8 mouse cellular contexts compared by ENCODE assay signal in the genomic region with DNA sequence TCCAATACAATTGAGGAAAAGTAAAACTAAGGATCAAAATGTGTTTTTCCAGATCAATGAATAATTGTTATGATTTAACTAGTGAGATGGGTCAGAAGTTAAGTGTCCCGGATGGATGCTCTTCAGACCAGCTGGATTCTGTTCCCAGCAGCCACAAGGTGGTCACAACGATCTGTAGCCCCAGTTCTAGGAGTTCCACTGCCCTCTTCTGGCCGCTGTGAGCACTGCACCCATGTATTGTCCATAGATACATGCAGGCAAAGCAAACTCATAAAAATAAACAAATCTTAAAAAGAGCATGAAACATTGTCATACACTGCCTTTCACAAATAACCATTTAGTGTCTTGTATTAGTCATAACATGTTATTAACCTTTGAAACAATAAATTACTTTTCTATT.
DNase-seq lines count a peak whose midpoint lies in the region; ATAC-seq and TF ChIP-seq lines count a peak whose summit lies in the region.
"Had no signal": no experiment of that assay in that cellular context is flagged by ENCODE, and none has a peak within 500 bp of the region (broad histone marks: within the 10 kb centered on the region; RNA-seq: fewer than 3 reads in every experiment).

No protein-coding gene starts in this region.

- H3K27ac ChIP-seq in left cerebral cortex, adult 2 months = no peak overlapping the region
- no peak overlapping the region for H3K27ac ChIP-seq in ES-E14 (ENCODE audit: insufficient read depth, low read depth, low read length, poor library complexity, severe bottlenecking)
- H3K27ac ChIP-seq in bone marrow macrophage, adult 2 months (ENCODE audit: insufficient read depth, low read depth, low read length) = no peak overlapping the region
- H3K27ac ChIP-seq in forebrain, embryonic 12.5 days = no peak overlapping the region

- WGBS in forebrain, embryonic 12.5 days = 57% methylated on average over 3 of the region's 3 CpGs

- no peak overlapping the region for H3K9ac ChIP-seq in ES-E14 (ENCODE audit: insufficient read depth, low read depth, low read length, poor library complexity, severe bottlenecking)
- no peak overlapping the region for H3K9ac ChIP-seq in forebrain, embryonic 12.5 days

- no peak overlapping the region for H3K4me2 ChIP-seq in forebrain, embryonic 12.5 days

- TF ChIP-seq POLR2A in bone marrow macrophage, adult 2 months (IDR thresholded peaks at IDR 0.05; ENCODE audit: borderline replicate concordance, low read depth, low read length) = no peak

- DNase-seq in left cerebral cortex, adult 2 months (ENCODE audit: extremely low spot score in 1 of 2, low spot score in 2 of 2) = no peak
- DNase-seq in left cerebral cortex, adult 9 months (ENCODE audit: low spot score in 2 of 2) = no peak
- DNase-seq in ES-E14 (ENCODE audit: low read depth, low spot score) = peak; percentile 45
- DNase-seq in Muller cell, postnatal 12 days (ENCODE audit: inconsistent ontology term) = no peak

- no peaks in the 10 kb centered on the region for H3K27me3 ChIP-seq in forebrain, embryonic 12.5 days

- H3K36me3 ChIP-seq in ES-E14 (ENCODE audit: control insufficient read depth, insufficient read depth, low read length, poor library complexity, severe bottlenecking) = no peaks in the 10 kb centered on the region
- H3K36me3 ChIP-seq in forebrain, embryonic 12.5 days (replicated peaks) = no peaks in the 10 kb centered on the region

- TF ChIP-seq CTCF in left cerebral cortex, adult 2 months (IDR thresholded peaks at IDR 0.05) = peak; percentile 42
- TF ChIP-seq CTCF in bone marrow macrophage, adult 2 months (IDR thresholded peaks at IDR 0.05; ENCODE audit: low read depth, low read length) = peak; percentile 44; the same call in 1 of the 2 replicates

- intact Hi-C loops in left cerebral cortex, adult 2 months (cut with DNase I) = no loop called here

- no peaks in the 10 kb centered on the region for H3K9me3 ChIP-seq in ES-E14 (ENCODE audit: control insufficient read depth, insufficient read depth, low read depth, low read length)
- H3K9me3 ChIP-seq in forebrain, embryonic 12.5 days = 0 out of 2 replicates have a peak, but pooled peaks cover 5% of the 10 kb centered on the region

- no peak overlapping the region for H3K4me3 ChIP-seq in left cerebral cortex, adult 2 months
- H3K4me3 ChIP-seq in ES-E14 (ENCODE audit: insufficient read depth in 1 of 2, low read depth in 1 of 2, low read length in 2 of 2, poor library complexity in 1 of 2, severe bottlenecking in 1 of 2) = no peak overlapping the region
- no peak overlapping the region for H3K4me3 ChIP-seq in bone marrow macrophage, adult 2 months (ENCODE audit: insufficient read depth, low read length)
- no peak overlapping the region for H3K4me3 ChIP-seq in forebrain, embryonic 12.5 days (replicated peaks)

- in situ Hi-C loops in ES-E14 (cut with MboI; ENCODE audit: low sequenced_read_pairs in 2 of 2, unreplicated experiment in 2 of 2) = loop anchor here in 1 of 2 experiments (10.0 kb wide), 1 partner anchor 428 kb away; no protein-coding TSS in a partner anchor

- H3K4me1 ChIP-seq in ES-E14 (ENCODE audit: control insufficient read depth in 2 of 2, insufficient read depth in 2 of 2, low read length in 2 of 2, poor library complexity in 1 of 2) = no peaks in the 10 kb centered on the region
- H3K4me1 ChIP-seq in bone marrow macrophage, adult 2 months (ENCODE audit: control insufficient read depth, insufficient read depth, low read length) = no peaks in the 10 kb centered on the region
- no peaks in the 10 kb centered on the region for H3K4me1 ChIP-seq in forebrain, embryonic 12.5 days

- peak; percentile 76 for ATAC-seq in megakaryocyte progenitor cell, adult 5-6 weeks (replicated peaks; ENCODE audit: poor library complexity)
- no peak for ATAC-seq in forebrain, embryonic 12.5 days (ENCODE audit: low FRiP score)
- ATAC-seq: intestine, embryonic 16.5 days had no signal

TF ChIP-seq in ES-E14, 5 proteins besides CTCF, POLR2A, EP300 and RAD21:
- TF ChIP-seq ZC3H11A (IDR thresholded peaks at IDR 0.05; ENCODE audit: borderline replicate concordance, low read depth, low read length) (peak; percentile 91), HCFC1 (IDR thresholded peaks at IDR 0.05; ENCODE audit: borderline replicate concordance, insufficient read depth, low read length) (no peak)
